Mouse (Mus musculus) right cerebral cortex, postnatal 14 days (tissue): ENCODE measurements at regions not wholly inside any gene's neighbourhood (a gene's known extent, or its start where the extent isn't known, plus 50 kb on each side); places are given as distances from the start of the nearest gene placed in this dataset.

ENCODE experiments used
- DNase-seq: peaks from one replicate; pipeline ENCODE4 v3.0.0; 2022

- no peak for DNase-seq
Measured at GRCm38 (mm10) chr10:54601993-54602392, 525.6 kb upstream of the Man1a start.

GRCm38 (mm10) chr10:54595072-54595471 is 518.7 kb upstream of the Man1a start:
- no peak for DNase-seq

- DNase-seq: peak; percentile 9
Measured at GRCm38 (mm10) chr10:54558636-54559035, 482.2 kb upstream of the Man1a start.

GRCm38 (mm10) chr10:54551734-54552397 is 475.5 kb upstream of the Man1a start:
- no peak for DNase-seq

GRCm38 (mm10) chr10:54550665-54551064 is 474.3 kb upstream of the Man1a start:
- DNase-seq: no peak

- no peak for DNase-seq
Measured at GRCm38 (mm10) chr10:54548977-54549376, 472.6 kb upstream of the Man1a start.

GRCm38 (mm10) chr10:54548526-54548925 is 472.1 kb upstream of the Man1a start:
- no peak for DNase-seq

GRCm38 (mm10) chr10:54532581-54532980 is 456.2 kb upstream of the Man1a start:
- no peak for DNase-seq

GRCm38 (mm10) chr10:54510776-54511175 is 434.4 kb upstream of the Man1a start:
- no peak for DNase-seq

- no peak for DNase-seq
Measured at GRCm38 (mm10) chr10:54509766-54510165, 433.4 kb upstream of the Man1a start.
